Mouse (Mus musculus): ENCODE data around the gene Mrpl47. TPM values are rescaled to one million over a fixed set of nuclear protein-coding genes. Genes with fewer than 3 reads are reported as not detected.
"Not testable (repeated sequence)": the region's sequence is repeated elsewhere in the genome, so short reads cannot be mapped to it uniquely, and the experiment has no call there.

Gene Mrpl47
- polyA plus RNA-seq, 1 experiment from 2014 or later = 39.8 TPM

GRCm38 (mm10) chr3:32704632-32705031, 32.8 kb downstream of the Mrpl47 start:
- H3K4me1 ChIP-seq; H3K9me3 ChIP-seq (replicated peaks); H3K4me2 ChIP-seq; ATAC-seq (replicated peaks; ENCODE audit: low FRiP score); H3K36me3 ChIP-seq; H3K27me3 ChIP-seq; H3K27ac ChIP-seq; H3K4me3 ChIP-seq (replicated peaks); H3K9ac ChIP-seq: not testable (repeated sequence)
- 91% methylated on average over 10 of the region's 10 CpGs for WGBS

GRCm38 (mm10) chr3:32704021-32704420, 33.4 kb downstream of the Mrpl47 start:
- H3K9ac ChIP-seq; H3K36me3 ChIP-seq; H3K4me3 ChIP-seq (replicated peaks); ATAC-seq (replicated peaks; ENCODE audit: low FRiP score); H3K27me3 ChIP-seq; H3K9me3 ChIP-seq (replicated peaks); H3K4me1 ChIP-seq; H3K27ac ChIP-seq; H3K4me2 ChIP-seq: not testable (repeated sequence)
- WGBS = 92% methylated on average over 6 of the region's 6 CpGs

- no peak overlapping the region for H3K27ac ChIP-seq
- no peaks in the 10 kb centered on the region for H3K27me3 ChIP-seq
- 36% methylated on average over 7 of the region's 7 CpGs for WGBS
- no peak overlapping the region for H3K4me2 ChIP-seq
- no peak for ATAC-seq (replicated peaks; ENCODE audit: low FRiP score)
- no peaks in the 10 kb centered on the region for H3K9me3 ChIP-seq (replicated peaks)
- H3K36me3 ChIP-seq = no peaks in the 10 kb centered on the region
- no peaks in the 10 kb centered on the region for H3K4me1 ChIP-seq
- no peak overlapping the region for H3K9ac ChIP-seq
- no peak overlapping the region for H3K4me3 ChIP-seq (replicated peaks)
Observed at GRCm38 (mm10) chr3:32698228-32698863, 39.1 kb downstream of the Mrpl47 start.

- Histone ChIP-seq H3K27ac (no peak overlapping the region), H3K9me3 (replicated peaks) (no peaks in the 10 kb centered on the region), H3K27me3 (no peaks in the 10 kb centered on the region), H3K9ac (no peak overlapping the region), H3K4me3 (replicated peaks) (no peak overlapping the region), H3K4me1 (no peaks in the 10 kb centered on the region), H3K36me3 (no peaks in the 10 kb centered on the region), H3K4me2 (no peak overlapping the region)
- 85% methylated on average over 4 of the region's 4 CpGs for WGBS
- no peak for ATAC-seq (replicated peaks; ENCODE audit: low FRiP score)
Observed at GRCm38 (mm10) chr3:32695583-32695980, 41.8 kb downstream of the Mrpl47 start.

- no peak for ATAC-seq (replicated peaks; ENCODE audit: low FRiP score)
- no peak overlapping the region for H3K4me2 ChIP-seq
- no peaks in the 10 kb centered on the region for H3K27me3 ChIP-seq
- no peaks in the 10 kb centered on the region for H3K9me3 ChIP-seq (replicated peaks)
- H3K36me3 ChIP-seq = no peaks in the 10 kb centered on the region
- no peak overlapping the region for H3K27ac ChIP-seq
- no peak overlapping the region for H3K4me3 ChIP-seq (replicated peaks)
- H3K9ac ChIP-seq = no peak overlapping the region
- WGBS = 61% methylated on average over 12 of the region's 12 CpGs
- H3K4me1 ChIP-seq = no peaks in the 10 kb centered on the region
Observed at GRCm38 (mm10) chr3:32694737-32695582, 42.4 kb downstream of the Mrpl47 start.

GRCm38 (mm10) chr3:32694211-32694610, 43.2 kb downstream of the Mrpl47 start:
- Histone ChIP-seq H3K36me3 (no peaks in the 10 kb centered on the region), H3K4me2 (no peak overlapping the region), H3K9me3 (replicated peaks) (no peaks in the 10 kb centered on the region), H3K27me3 (no peaks in the 10 kb centered on the region), H3K4me1 (no peaks in the 10 kb centered on the region), H3K4me3 (replicated peaks) (no peak overlapping the region), H3K27ac (no peak overlapping the region), H3K9ac (no peak overlapping the region)
- WGBS = 68% methylated on average over 5 of the region's 5 CpGs
- no peak for ATAC-seq (replicated peaks; ENCODE audit: low FRiP score)

- no peak overlapping the region for H3K4me3 ChIP-seq (replicated peaks)
- H3K9ac ChIP-seq = no peak overlapping the region
- H3K4me2 ChIP-seq = no peak overlapping the region
- no peak overlapping the region for H3K27ac ChIP-seq
- H3K27me3 ChIP-seq = no peaks in the 10 kb centered on the region
- no peaks in the 10 kb centered on the region for H3K36me3 ChIP-seq
- no peaks in the 10 kb centered on the region for H3K4me1 ChIP-seq
- WGBS = 79% methylated on average over 5 of the region's 5 CpGs
- no peaks in the 10 kb centered on the region for H3K9me3 ChIP-seq (replicated peaks)
- no peak for ATAC-seq (replicated peaks; ENCODE audit: low FRiP score)
Observed at GRCm38 (mm10) chr3:32691841-32692240, 45.6 kb downstream of the Mrpl47 start.

GRCm38 (mm10) chr3:32690901-32691300, 46.5 kb downstream of the Mrpl47 start:
- Histone ChIP-seq H3K36me3 (no peaks in the 10 kb centered on the region), H3K4me1 (no peaks in the 10 kb centered on the region), H3K4me3 (replicated peaks) (no peak overlapping the region), H3K4me2 (no peak overlapping the region), H3K9ac (no peak overlapping the region), H3K27me3 (no peaks in the 10 kb centered on the region), H3K9me3 (replicated peaks) (no peaks in the 10 kb centered on the region), H3K27ac (no peak overlapping the region)
- 62% methylated on average over 1 of the region's 1 CpGs for WGBS
- ATAC-seq (replicated peaks; ENCODE audit: low FRiP score) = no peak

- Histone ChIP-seq H3K36me3 (no peaks in the 10 kb centered on the region), H3K9me3 (replicated peaks) (no peaks in the 10 kb centered on the region), H3K9ac (no peak overlapping the region), H3K4me1 (no peaks in the 10 kb centered on the region), H3K4me2 (no peak overlapping the region), H3K27ac (no peak overlapping the region), H3K4me3 (replicated peaks) (no peak overlapping the region), H3K27me3 (no peaks in the 10 kb centered on the region)
- WGBS = 88% methylated on average over 3 of the region's 3 CpGs
- ATAC-seq (replicated peaks; ENCODE audit: low FRiP score) = no peak
Observed at GRCm38 (mm10) chr3:32690008-32690407, 47.4 kb downstream of the Mrpl47 start.

DNA sequence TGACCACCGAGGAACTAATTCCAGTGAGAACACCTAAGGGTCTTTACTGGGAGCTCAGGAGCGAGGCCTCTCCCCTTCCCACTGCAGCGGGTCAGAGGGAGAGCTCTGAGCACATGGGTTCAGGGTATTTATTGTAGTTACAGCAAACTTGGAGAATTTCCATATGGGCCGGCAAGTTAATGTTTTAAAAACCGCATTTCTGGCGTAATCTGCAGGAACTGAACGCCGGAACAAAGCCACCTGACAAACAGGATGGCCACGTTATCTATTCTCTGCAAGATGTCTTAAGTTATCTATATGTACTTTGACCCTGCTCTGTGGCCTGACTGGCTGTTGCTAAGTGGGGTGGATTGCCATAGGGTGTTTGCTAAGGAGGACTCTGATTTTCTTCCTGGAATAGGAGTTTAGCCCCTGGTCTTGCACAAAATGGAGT, 47.8 kb downstream of the Mrpl47 start:
- Histone ChIP-seq H3K4me2 (no peak overlapping the region), H3K27me3 (no peaks in the 10 kb centered on the region), H3K36me3 (no peaks in the 10 kb centered on the region), H3K9ac (no peak overlapping the region), H3K4me1 (no peaks in the 10 kb centered on the region), H3K4me3 (replicated peaks) (no peak overlapping the region), H3K27ac (no peak overlapping the region), H3K9me3 (replicated peaks) (no peaks in the 10 kb centered on the region)
- WGBS = 86% methylated on average over 9 of the region's 9 CpGs
- ATAC-seq (replicated peaks; ENCODE audit: low FRiP score) = no peak

DNA sequence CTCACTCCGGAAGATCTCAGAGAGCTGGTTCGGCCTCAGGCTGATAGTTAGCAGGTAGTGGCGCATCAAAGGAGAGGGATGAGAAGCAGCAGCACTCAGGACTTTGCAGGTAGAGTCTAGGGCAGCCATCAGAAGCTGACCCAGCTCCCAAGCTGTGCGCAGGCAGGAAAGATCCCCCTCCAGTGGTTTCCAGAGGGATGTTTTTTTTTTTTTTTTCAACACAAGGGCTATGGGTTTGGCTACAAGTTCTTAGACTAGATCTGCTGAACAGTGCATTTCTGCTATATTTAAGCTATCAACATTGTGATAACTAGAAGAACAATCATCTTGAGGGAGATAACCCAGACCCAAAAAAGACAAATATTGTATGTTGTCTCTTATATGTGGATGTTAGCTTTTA, 50.2 kb downstream of the Mrpl47 start:
- H3K27ac ChIP-seq = no peak overlapping the region
- WGBS = 37% methylated on average over 4 of the region's 4 CpGs
- no peak for ATAC-seq (replicated peaks; ENCODE audit: low FRiP score)

DNA sequence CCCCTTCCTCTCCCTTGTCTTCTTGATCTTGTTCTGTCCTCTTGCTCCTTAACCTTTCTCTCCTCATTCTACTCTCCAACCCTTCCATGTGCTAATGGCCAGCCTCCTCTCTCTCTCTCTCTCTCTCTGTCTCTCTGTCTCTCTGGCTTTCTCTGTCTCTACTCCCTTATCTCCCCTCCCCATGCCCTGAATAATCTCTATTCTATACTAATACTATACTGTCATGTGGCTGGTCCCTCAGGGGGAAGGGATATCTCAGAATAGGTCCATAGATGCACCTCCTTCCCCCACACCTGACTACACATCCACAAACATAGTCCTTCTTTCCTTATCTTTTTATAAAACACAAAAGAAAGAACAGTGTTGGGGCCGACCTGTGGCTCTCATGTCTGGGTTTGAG, 50.9 kb downstream of the Mrpl47 start:
- no peak overlapping the region for H3K4me2 ChIP-seq
- H3K9ac ChIP-seq = no peak overlapping the region
- ATAC-seq (replicated peaks; ENCODE audit: low FRiP score) = no peak
- no peaks in the 10 kb centered on the region for H3K36me3 ChIP-seq
- H3K27me3 ChIP-seq = no peaks in the 10 kb centered on the region
- 71% methylated on average over 1 of the region's 1 CpGs for WGBS
- no peak overlapping the region for H3K4me3 ChIP-seq (replicated peaks)
- no peak overlapping the region for H3K27ac ChIP-seq
- H3K4me1 ChIP-seq = no peaks in the 10 kb centered on the region
- H3K9me3 ChIP-seq (replicated peaks) = no peaks in the 10 kb centered on the region

More for the DNA sequence above, 50.2 kb downstream of the Mrpl47 start:
- H3K36me3 ChIP-seq = no peaks in the 10 kb centered on the region
- no peaks in the 10 kb centered on the region for H3K27me3 ChIP-seq
- no peaks in the 10 kb centered on the region for H3K4me1 ChIP-seq
- H3K4me2 ChIP-seq = no peak overlapping the region
- no peak overlapping the region for H3K9ac ChIP-seq
- H3K4me3 ChIP-seq (replicated peaks) = no peak overlapping the region
- H3K9me3 ChIP-seq (replicated peaks) = no peaks in the 10 kb centered on the region
